Mouse (Mus musculus) small intestine, adult 2 months (tissue): ENCODE measurements around the gene Xylb. TPM values are rescaled to one million over a fixed set of nuclear protein-coding genes. Genes with fewer than 3 reads are reported as not detected.

Experiments used
- H3K27ac ChIP-seq: fragments of 200-500 bp; 2 replicates; pipeline ENCODE4 v1.5.1; 2012; ENCODE audit warnings: low read depth, low read length, control low read depth, inconsistent platforms; ENCODE audit not compliant: insufficient read depth
- H3K27me3 ChIP-seq: fragments of 200-500 bp; 2 replicates; pipeline ENCODE4 v1.6.1; 2012; ENCODE audit warnings: mild to moderate bottlenecking, moderate library complexity, low read length, inconsistent platforms; ENCODE audit not compliant: control insufficient read depth, insufficient read depth
- H3K36me3 ChIP-seq: fragments of 200-500 bp; 2 replicates; pipeline ENCODE4 v1.6.1; 2012; ENCODE audit warnings: mild to moderate bottlenecking, low read length, control low read depth, inconsistent platforms; ENCODE audit not compliant: control insufficient read depth, insufficient read depth
- H3K4me1 ChIP-seq: fragments of 200-500 bp; 2 replicates; pipeline ENCODE4 v1.6.1; 2012; ENCODE audit warnings: low read length, inconsistent platforms, mixed read lengths; ENCODE audit not compliant: control insufficient read depth, insufficient read depth, insufficient read length
- H3K4me3 ChIP-seq: fragments of 200-500 bp; 2 replicates; pipeline ENCODE4 v1.5.1; 2012; ENCODE audit warnings: low read depth, mild to moderate bottlenecking, control low read depth, inconsistent platforms, low read length, moderate library complexity
- CTCF ChIP-seq: fragments of 200-500 bp; IDR thresholded peaks from 2 replicates; pipeline ENCODE4 v1.5.1; 2012; ENCODE audit warnings: low read depth, mild to moderate bottlenecking, control low read depth, inconsistent platforms, low read length, moderate library complexity, mixed read lengths; ENCODE audit not compliant: insufficient replicate concordance, insufficient read length; ENCODE audit errors: extremely low read depth
- POLR2A ChIP-seq: fragments of 200-500 bp; IDR thresholded peaks from 2 replicates; pipeline ENCODE4 v1.6.1; 2012; ENCODE audit warnings: low read depth, mild to moderate bottlenecking, control low read depth, inconsistent platforms, low read length, moderate library complexity
- WGBS: fragments of 180-500 bp; shearing (Covaris S2); methylation state at CpG from one replicate; pipeline ENCODE4 v1.1.7; 2018; 5-methylcytosine and 5-hydroxymethylcytosine counted together
- polyA plus RNA-seq: library from polyadenylated mRNA; depleted of rRNA; stranded (reverse); fragments of >200 nt; gene quantifications from 2 replicates; pipeline ENCODE4 v1.2.3, GENCODE M21; 2012

Gene Xylb
- polyA plus RNA-seq, 1 experiment: 8.9 TPM

DNA sequence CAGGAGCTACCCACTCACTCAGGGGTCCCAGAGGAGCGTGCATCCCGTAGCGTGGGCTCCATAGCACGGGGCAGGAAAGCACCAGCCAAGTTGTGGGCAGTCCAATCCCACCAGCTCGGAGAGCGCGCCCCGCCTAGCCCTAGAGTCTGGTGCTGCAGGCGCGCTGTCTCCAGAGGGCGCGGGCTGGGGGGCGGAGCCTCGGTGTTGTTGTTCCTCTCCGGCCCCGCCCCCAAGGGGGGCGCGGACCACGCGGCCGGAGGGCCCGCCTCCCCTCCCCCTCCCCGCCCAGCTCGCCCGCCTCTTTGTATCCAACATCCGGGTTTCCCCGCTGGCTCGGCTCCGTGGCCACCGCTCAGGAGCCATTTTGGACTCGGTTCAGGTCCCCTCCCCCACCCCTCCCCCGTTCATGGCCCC lies 44.6 kb downstream of the Xylb start, which contains the start of gene Acvr2b:
Acvr2b (plus strand) TSS at position 318 of the 414 bp plus-strand sequence.
- peak within 1 kb of the TSS; percentile 72 for H3K27ac ChIP-seq
- H3K27me3 ChIP-seq: no peaks in the 10 kb centered on the region
- TF ChIP-seq POLR2A (no peak; the same call in 1 of the 2 replicates), CTCF (no peak)
- peaks cover 10% of the 10 kb centered on the region for H3K4me1 ChIP-seq
- H3K36me3 ChIP-seq: no peaks in the 10 kb centered on the region
- peak within 1 kb of the TSS; percentile 98 for H3K4me3 ChIP-seq
- under 1% methylated on average over 20 of the region's 32 CpGs for WGBS

DNA sequence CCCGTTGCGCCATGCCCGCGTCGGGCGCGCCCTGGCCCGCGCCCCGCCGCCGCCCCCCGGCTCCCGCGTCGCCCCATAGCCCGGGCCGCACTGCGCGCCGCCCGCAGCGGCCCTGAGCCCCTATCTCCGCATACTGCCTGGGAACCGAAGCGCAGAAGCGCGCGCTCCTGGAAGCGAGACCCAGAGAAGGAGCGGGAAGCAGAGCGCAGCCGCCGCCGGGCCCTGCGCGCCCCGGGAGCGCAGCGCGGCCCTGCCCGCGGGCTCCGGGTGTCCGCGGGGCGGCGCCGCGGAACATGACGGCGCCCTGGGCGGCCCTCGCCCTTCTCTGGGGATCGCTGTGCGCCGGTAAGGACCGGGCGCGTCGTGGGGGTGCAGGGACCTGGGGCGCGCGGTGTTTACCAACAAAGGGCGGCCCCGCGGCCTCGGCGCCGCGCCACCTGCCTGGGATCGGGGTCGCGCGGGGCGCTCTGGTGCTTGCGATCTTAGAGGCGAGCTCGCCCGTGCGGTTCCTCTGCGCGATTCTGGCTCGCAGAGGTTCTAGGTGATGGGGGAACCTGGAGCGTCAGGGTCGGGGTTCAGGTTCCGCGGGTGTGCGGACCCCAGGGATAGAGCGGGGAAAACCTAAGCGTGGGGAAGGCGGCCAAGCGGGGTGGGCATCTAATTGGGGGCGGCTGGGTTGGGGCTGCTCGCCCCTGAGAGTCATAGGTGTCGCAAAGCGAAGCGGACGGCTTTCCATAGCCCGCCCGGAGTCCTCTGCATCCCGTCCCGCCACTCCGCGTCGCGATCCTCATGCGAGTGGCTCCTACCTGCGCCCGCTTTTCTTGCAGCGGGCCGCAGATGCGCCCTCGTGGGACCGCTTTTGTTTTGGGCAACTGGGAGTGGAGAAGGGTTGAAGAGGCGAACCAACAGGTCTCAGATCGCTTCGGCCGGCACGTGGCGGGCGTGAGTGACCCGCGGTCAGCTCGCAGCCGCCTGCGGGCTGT lies 45.4 kb downstream of the Xylb start:
- TF ChIP-seq CTCF (no peak), POLR2A (no peak)
- no peaks in the 10 kb centered on the region for H3K36me3 ChIP-seq
- peak overlapping the region; percentile 72 for H3K27ac ChIP-seq
- peaks cover 10% of the 10 kb centered on the region for H3K4me1 ChIP-seq
- WGBS: 1% methylated on average over 99 of the region's 127 CpGs
- H3K27me3 ChIP-seq: no peaks in the 10 kb centered on the region
- H3K4me3 ChIP-seq: peak overlapping the region; percentile 98

DNA sequence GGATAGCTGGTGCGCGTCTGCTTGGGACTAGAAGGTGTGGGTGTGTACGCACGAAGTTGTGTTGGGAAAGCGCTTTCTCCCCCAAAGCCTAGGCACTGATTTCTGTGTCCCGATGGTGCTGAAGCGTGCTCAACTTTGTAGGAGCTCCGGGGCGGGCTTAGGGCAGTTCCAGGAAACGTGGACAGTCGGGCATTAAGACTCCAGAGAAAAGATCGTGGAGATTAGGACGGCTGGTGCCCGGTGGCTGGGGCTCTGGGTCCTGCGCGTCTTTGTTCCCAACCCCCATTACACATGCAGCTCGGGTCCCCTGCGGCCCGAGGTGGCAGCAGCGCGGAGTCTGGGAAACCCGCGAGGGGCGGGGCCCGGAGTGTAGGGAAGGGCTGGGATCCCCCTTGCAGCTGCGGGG lies 46.1 kb downstream of the Xylb start:
- peak overlapping the region; percentile 98 for H3K4me3 ChIP-seq
- H3K4me1 ChIP-seq: peaks cover 10% of the 10 kb centered on the region
- H3K27me3 ChIP-seq: no peaks in the 10 kb centered on the region
- H3K27ac ChIP-seq: no peak overlapping the region
- WGBS: under 1% methylated on average over 26 of the region's 26 CpGs
- H3K36me3 ChIP-seq: no peaks in the 10 kb centered on the region
- TF ChIP-seq CTCF (no peak), POLR2A (no peak)

DNA sequence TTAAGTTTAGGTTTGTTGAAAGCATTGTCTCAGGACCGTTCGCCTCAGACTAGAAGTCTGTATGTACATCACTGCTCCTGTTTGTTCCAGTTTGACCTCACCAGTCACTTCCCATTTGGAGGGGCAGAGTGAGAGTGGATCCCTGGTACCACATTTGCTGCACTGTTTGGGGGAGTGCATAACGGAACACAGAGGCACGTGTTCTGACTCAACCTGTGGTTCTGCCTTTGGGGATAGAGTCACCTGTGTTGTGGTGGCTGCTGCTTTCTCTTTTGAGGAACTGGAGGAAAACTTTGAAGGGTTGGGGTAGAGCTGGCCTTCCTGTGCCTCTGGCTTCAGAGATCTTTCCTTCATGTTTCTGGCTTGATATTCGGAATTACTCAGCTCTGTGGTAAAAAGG lies 46.9 kb downstream of the Xylb start:
- TF ChIP-seq CTCF: no peak
- 83% methylated on average over 5 of the region's 5 CpGs for WGBS
- no peak overlapping the region for H3K4me3 ChIP-seq
- H3K27ac ChIP-seq: no peak overlapping the region
- no peaks in the 10 kb centered on the region for H3K27me3 ChIP-seq
- H3K4me1 ChIP-seq: peaks cover 10% of the 10 kb centered on the region
- no peaks in the 10 kb centered on the region for H3K36me3 ChIP-seq

DNA sequence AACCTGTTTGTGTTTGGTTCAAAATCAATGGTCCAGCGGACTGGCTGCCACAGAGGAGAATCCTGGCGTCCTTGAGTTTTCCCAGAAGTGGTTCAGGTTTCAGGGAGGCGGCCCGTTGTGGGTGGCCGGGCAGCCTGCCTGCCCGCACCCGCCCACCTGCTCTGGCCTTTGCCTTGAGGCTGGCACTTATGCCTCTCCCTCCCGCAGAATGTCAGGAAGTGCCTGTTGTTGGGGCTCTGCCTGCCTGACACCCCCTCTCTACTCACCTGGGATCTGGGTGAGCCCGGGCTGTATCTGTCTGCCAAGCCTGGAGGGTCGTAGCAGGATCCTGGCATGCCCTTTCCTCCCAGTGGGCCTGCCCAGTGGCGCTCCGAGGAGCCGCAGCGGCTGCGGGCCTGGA lies 50.7 kb downstream of the Xylb start:
- H3K4me3 ChIP-seq: no peak overlapping the region
- no peaks in the 10 kb centered on the region for H3K36me3 ChIP-seq
- WGBS: 68% methylated on average over 15 of the region's 15 CpGs
- TF ChIP-seq CTCF (no peak), POLR2A (no peak)
- no peaks in the 10 kb centered on the region for H3K27me3 ChIP-seq
- no peak overlapping the region for H3K27ac ChIP-seq
- peaks cover 6% of the 10 kb centered on the region; the same call in 1 of the 2 replicates for H3K4me1 ChIP-seq

DNA sequence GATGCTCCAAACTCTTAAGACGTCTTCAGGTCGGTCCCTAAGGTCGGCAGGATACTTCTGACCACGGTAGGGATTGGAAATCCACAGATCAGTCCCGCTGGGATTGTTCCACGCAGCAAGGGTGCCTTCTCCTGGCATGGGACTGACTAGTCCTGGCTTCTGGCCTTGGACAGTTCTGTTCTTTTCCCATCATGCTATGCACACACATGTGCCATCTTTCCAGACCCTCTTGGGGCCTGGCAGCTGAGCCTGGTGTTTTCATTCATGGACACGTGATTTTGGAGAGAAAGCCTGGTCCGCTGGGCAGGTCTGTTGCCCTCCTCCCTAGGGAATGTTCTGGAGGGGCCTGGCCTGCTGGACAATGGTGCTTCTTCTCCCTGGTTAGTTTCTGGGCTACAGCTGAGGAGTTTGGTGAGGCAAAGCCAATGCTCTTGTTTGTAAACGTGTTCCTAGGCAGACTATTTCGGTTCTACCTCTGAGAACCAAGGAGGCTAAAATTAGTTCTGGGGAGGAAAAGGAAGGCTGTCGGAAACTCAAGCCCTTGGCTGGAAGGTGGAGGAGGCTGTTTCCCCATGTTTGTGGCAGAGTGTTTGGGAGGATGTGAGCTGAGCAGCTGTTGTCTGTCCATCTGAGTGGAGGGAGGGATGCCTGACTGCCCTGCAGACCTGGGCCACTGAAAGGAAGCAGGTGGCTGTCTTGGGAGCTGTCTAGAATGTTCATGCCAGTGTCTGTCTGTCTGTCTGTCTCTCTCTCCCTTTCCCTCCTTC lies 51.9 kb downstream of the Xylb start:
- Histone ChIP-seq H3K27ac (no peak overlapping the region), H3K36me3 (no peaks in the 10 kb centered on the region), H3K4me1 (no peaks in the 10 kb centered on the region), H3K4me3 (no peak overlapping the region), H3K27me3 (no peaks in the 10 kb centered on the region)
- 83% methylated on average over 11 of the region's 11 CpGs for WGBS
- no peak for TF ChIP-seq POLR2A
- no peak for TF ChIP-seq CTCF

DNA sequence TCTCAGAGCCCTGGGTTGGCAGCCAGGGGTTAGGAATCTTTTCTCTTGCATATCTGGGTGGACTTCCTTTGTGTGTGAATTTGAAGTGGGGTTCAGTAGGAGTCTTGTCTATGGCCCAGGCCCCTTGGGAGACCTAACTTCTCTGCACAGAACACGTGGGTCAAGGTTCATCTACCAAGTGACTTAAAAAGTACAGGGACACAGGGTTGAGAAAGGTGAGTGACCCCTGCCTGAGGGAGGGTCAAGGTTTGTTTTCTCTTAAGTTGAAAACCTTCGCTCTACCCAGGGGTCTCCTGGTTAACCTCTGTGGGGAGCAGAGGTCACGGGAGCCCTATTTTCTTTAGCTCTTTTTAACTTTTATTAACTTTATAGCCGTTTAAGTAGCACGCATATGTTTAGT lies 52.7 kb downstream of the Xylb start:
- Histone ChIP-seq H3K27me3 (no peaks in the 10 kb centered on the region), H3K27ac (no peak overlapping the region), H3K4me1 (no peaks in the 10 kb centered on the region), H3K4me3 (no peak overlapping the region), H3K36me3 (no peaks in the 10 kb centered on the region)
- WGBS: 87% methylated on average over 5 of the region's 5 CpGs
- TF ChIP-seq POLR2A: no peak
- TF ChIP-seq CTCF: no peak
